Mouse (Mus musculus) erythroblast, embryonic 14.5 days (primary cell): ENCODE measurements around the gene Itprid1. TPM values are rescaled to one million over a fixed set of nuclear protein-coding genes. Genes with fewer than 3 reads are reported as not detected.

ENCODE experiments used
- H3K27me3 ChIP-seq: 2 replicates; pipeline ENCODE4 v1.6.1; 2012; ENCODE audit warnings: inconsistent platforms; ENCODE audit not compliant: control insufficient read depth
- H3K36me3 ChIP-seq: 2 replicates; pipeline ENCODE4 v1.6.1; 2012; ENCODE audit warnings: mild to moderate bottlenecking, inconsistent platforms; ENCODE audit not compliant: control insufficient read depth
- H3K4me1 ChIP-seq: 2 replicates; pipeline ENCODE4 v1.6.1; 2012; ENCODE audit warnings: inconsistent platforms; ENCODE audit not compliant: control insufficient read depth
- H3K4me3 ChIP-seq: replicated peaks from 2 replicates; pipeline ENCODE3; 2012; ENCODE audit warnings: moderate library complexity, mild to moderate bottlenecking, inconsistent platforms
- H3K9me3 ChIP-seq: 2 replicates; pipeline ENCODE4 v1.6.1; 2012; ENCODE audit warnings: low read length, inconsistent platforms, mixed read lengths; ENCODE audit not compliant: control insufficient read depth
- GATA1 ChIP-seq: IDR thresholded peaks from 2 replicates; pipeline ENCODE4 v1.6.1; 2012; ENCODE audit warnings: low read length, inconsistent platforms, mixed read lengths
- TAL1 ChIP-seq: IDR thresholded peaks from 3 replicates; pipeline ENCODE4 v1.6.1; 2012; ENCODE audit warnings: low read length, inconsistent platforms, mixed read lengths
- polyA plus RNA-seq: library from polyadenylated mRNA; stranded (reverse); fragments of >175 nt; gene quantifications from 2 replicates; pipeline ENCODE4 v1.2.3, GENCODE M21; 2012

Gene Itprid1
- polyA plus RNA-seq, 1 experiment = not detected

GRCm38 (mm10) chr6:55879356-55879960 lies 42.8 kb downstream of the Itprid1 start:
- TF ChIP-seq GATA1 = no peak
- no peak for TF ChIP-seq TAL1
- Histone ChIP-seq H3K36me3 (no peaks in the 10 kb centered on the region), H3K27me3 (no peaks in the 10 kb centered on the region), H3K4me1 (no peaks in the 10 kb centered on the region), H3K9me3 (no peaks in the 10 kb centered on the region), H3K4me3 (no peak overlapping the region)

GRCm38 (mm10) chr6:55880886-55881285 lies 44.2 kb downstream of the Itprid1 start:
- TF ChIP-seq TAL1 (no peak), GATA1 (no peak)
- Histone ChIP-seq H3K36me3 (no peaks in the 10 kb centered on the region), H3K4me1 (no peaks in the 10 kb centered on the region), H3K9me3 (no peaks in the 10 kb centered on the region), H3K27me3 (no peaks in the 10 kb centered on the region), H3K4me3 (no peak overlapping the region)

DNA sequence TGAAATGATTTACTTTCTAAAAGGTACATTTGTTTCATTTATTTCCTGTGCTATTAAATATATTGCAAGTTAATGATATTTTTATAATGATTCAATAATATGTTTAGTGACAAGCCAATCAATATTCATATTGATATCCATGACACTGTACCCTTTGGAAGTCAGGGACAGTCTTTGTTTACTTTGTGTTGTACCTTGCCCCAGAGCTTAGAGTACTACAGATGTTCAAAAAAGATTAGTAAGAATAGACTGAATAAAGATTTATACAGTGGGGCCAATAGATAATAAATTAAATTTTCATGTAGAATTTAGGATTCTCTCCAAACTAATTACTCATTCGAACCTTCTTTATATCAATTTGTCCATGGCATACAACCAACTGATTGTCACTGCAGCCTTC lies 50.9 kb downstream of the Itprid1 start:
- H3K27me3 ChIP-seq = no peaks in the 10 kb centered on the region
- no peak overlapping the region for H3K4me3 ChIP-seq
- no peaks in the 10 kb centered on the region for H3K36me3 ChIP-seq
- no peaks in the 10 kb centered on the region for H3K9me3 ChIP-seq
- TF ChIP-seq GATA1 = no peak
- TF ChIP-seq TAL1 = no peak
- no peaks in the 10 kb centered on the region for H3K4me1 ChIP-seq

DNA sequence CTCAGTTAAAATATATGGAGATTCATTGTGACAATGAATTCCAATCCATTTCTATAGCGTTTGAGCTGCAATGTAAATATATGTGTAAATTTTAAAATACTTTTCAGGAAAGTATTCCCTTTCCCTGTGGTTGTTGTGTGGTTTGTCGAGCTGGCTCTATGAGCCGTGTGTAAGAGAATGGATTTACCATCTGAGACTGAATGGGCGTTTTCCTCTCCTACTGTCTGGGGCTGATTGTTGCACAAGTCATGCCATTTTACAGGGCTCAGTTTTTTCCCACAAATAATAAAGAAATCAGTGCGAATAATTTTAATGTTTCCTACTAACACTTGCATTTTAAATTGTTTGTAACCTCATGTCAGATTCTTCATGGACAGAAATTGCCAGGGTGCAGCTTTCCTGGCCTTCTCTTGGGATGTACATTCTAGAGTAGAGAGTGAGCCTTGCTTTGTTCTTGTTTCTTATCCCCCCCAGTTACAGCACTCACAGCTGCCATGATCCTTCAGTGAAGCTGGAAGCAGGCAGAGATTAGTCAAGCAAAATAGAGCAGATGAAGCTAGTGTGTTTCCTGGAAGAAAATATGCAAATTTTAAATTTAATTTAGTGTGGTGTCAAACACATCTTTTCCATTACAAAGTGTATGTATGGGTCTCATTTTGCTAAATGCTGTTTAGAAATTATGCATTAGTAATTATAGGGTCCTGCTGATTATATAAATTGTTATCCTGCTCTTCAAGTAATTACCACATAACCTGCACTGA lies 65.1 kb downstream of the Itprid1 start:
- TF ChIP-seq TAL1 = no peak
- no peak for TF ChIP-seq GATA1

DNA sequence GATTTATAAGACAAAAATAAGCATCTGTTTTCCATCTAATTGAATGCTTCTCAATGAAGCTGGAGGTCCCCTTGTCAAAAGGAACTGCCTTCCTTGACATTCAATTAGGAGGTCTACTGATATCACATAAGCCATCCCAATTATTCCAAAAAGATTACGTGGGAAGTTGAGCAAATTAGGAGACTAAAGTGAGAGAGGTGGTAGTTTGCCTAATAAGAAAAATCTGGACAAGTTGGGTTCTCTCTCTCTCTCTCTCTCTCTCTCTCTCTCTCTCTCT lies 65.6 kb downstream of the Itprid1 start:
- Histone ChIP-seq H3K27me3 (no peaks in the 10 kb centered on the region), H3K9me3 (no peaks in the 10 kb centered on the region)
- TF ChIP-seq GATA1 = no peak
- no peak for TF ChIP-seq TAL1

More for the DNA sequence above, 65.1 kb downstream of the Itprid1 start:
- Histone ChIP-seq H3K4me1 (no peaks in the 10 kb centered on the region), H3K27me3 (no peaks in the 10 kb centered on the region), H3K4me3 (no peak overlapping the region), H3K36me3 (no peaks in the 10 kb centered on the region), H3K9me3 (no peaks in the 10 kb centered on the region)

DNA sequence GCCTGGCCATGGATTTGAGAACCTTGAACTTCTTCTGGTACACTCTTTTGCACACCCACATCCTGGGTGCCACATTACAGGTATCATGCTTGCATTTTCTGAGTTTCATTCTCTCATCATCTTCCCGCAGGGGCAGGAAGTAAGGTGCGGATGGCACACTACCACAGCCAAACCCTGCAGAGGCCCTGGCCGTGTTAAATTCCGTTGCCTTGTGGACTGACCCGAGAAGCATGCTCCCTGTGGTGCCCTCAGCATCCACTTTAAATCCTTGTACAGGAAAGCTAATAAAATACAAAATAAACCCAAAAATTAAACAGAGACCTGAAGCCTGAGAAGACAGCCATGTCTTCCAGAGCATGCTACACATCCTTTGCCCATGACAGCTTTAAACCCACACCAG lies 82.5 kb downstream of the Itprid1 start:
- H3K27me3 ChIP-seq = no peaks in the 10 kb centered on the region
- H3K9me3 ChIP-seq = no peaks in the 10 kb centered on the region
- H3K36me3 ChIP-seq = no peaks in the 10 kb centered on the region
- H3K4me3 ChIP-seq = no peak overlapping the region
- no peaks in the 10 kb centered on the region for H3K4me1 ChIP-seq
- TF ChIP-seq TAL1 (no peak), GATA1 (no peak)

More for the DNA sequence above, 65.6 kb downstream of the Itprid1 start:
- H3K4me3 ChIP-seq = no peak overlapping the region
- H3K36me3 ChIP-seq = no peaks in the 10 kb centered on the region
- no peaks in the 10 kb centered on the region for H3K4me1 ChIP-seq

GRCm38 (mm10) chr6:55920282-55920720 lies 83.6 kb downstream of the Itprid1 start:
- no peaks in the 10 kb centered on the region for H3K36me3 ChIP-seq
- H3K4me1 ChIP-seq = no peaks in the 10 kb centered on the region
- no peaks in the 10 kb centered on the region for H3K9me3 ChIP-seq
- no peak overlapping the region for H3K4me3 ChIP-seq
- H3K27me3 ChIP-seq = no peaks in the 10 kb centered on the region
- no peak for TF ChIP-seq TAL1
- TF ChIP-seq GATA1 = no peak

- no peaks in the 10 kb centered on the region for H3K9me3 ChIP-seq
These were observed 84.4 kb downstream of the Itprid1 start for GRCm38 (mm10) chr6:55920866-55921630.

GRCm38 (mm10) chr6:55944709-55945108 lies 108.0 kb downstream of the Itprid1 start:
- TF ChIP-seq TAL1 (no peak), GATA1 (no peak)
- no peak overlapping the region for H3K4me3 ChIP-seq
- H3K4me1 ChIP-seq = no peaks in the 10 kb centered on the region
- no peaks in the 10 kb centered on the region for H3K36me3 ChIP-seq
- H3K27me3 ChIP-seq = no peaks in the 10 kb centered on the region
- no peaks in the 10 kb centered on the region for H3K9me3 ChIP-seq

More at GRCm38 (mm10) chr6:55920866-55921630, 84.4 kb downstream of the Itprid1 start:
- Histone ChIP-seq H3K27me3 (no peaks in the 10 kb centered on the region), H3K4me3 (no peak overlapping the region), H3K4me1 (no peaks in the 10 kb centered on the region), H3K36me3 (no peaks in the 10 kb centered on the region)
- TF ChIP-seq GATA1 (no peak), TAL1 (no peak)
